In genomic region chrX:43397957-43398356, GRCm38 (mm10) we compare ENCODE assay signal across 28 mouse cellular contexts. TPM values are rescaled to one million over a fixed set of nuclear protein-coding genes. Genes with fewer than 3 reads are reported as not detected.
DNase-seq lines count a peak whose midpoint lies in the region; ATAC-seq lines count a peak whose summit lies in the region.
"Had no signal": no experiment of that assay in that cellular context is flagged by ENCODE, and none has a peak within 500 bp of the region (broad histone marks: within the 10 kb centered on the region; RNA-seq: fewer than 3 reads in every experiment).

No protein-coding gene starts in this region.

- no peaks in the 10 kb centered on the region for H3K36me3 ChIP-seq in liver, embryonic 12.5 days
- H3K36me3 ChIP-seq: embryonic facial prominence, embryonic 13.5 days; embryonic facial prominence, embryonic 15.5 days; forebrain, embryonic 10.5 days; forebrain, embryonic 12.5 days; G1E had no signal

- H3K9me3 ChIP-seq in liver, embryonic 12.5 days (replicated peaks): no peaks in the 10 kb centered on the region
- H3K9me3 ChIP-seq: embryonic facial prominence, embryonic 13.5 days; embryonic facial prominence, embryonic 15.5 days; forebrain, embryonic 10.5 days; forebrain, embryonic 12.5 days; G1E had no signal

- no peak overlapping the region for H3K27ac ChIP-seq in liver, embryonic 12.5 days
- H3K27ac ChIP-seq: embryonic facial prominence, embryonic 13.5 days; embryonic facial prominence, embryonic 15.5 days; forebrain, embryonic 10.5 days; forebrain, embryonic 12.5 days had no signal

- no peak overlapping the region for H3K4me3 ChIP-seq in liver, embryonic 12.5 days
- H3K4me3 ChIP-seq: embryonic facial prominence, embryonic 13.5 days; embryonic facial prominence, embryonic 15.5 days; erythroblast, embryonic 14.5 days; forebrain, embryonic 10.5 days; forebrain, embryonic 12.5 days had no signal

- H3K27me3 ChIP-seq in liver, embryonic 12.5 days (replicated peaks): no peaks in the 10 kb centered on the region
- H3K27me3 ChIP-seq: CH12.LX; embryonic facial prominence, embryonic 13.5 days; embryonic facial prominence, embryonic 15.5 days; forebrain, embryonic 12.5 days had no signal

- WGBS in liver, embryonic 12.5 days (ENCODE audit: insufficient replicate concordance): 56% methylated on average over 3 of the region's 3 CpGs

- no peak for DNase-seq in frontal cortex, postnatal 10 days (ENCODE audit: low spot score in 2 of 2)
- peak; percentile 2 for DNase-seq in right cerebral cortex, adult 18-20 months
- DNase-seq in right cerebral cortex, adult 2 months (ENCODE audit: low spot score in 2 of 2): no peak
- DNase-seq: adrenal gland, adult 8-10 months; adrenal gland, postnatal 14 days; adrenal gland, postnatal 36 days; B cell, adult 2 months; cerebellum, adult 11 months; cerebellum, adult 18-20 months; cerebellum, adult 8-10 months; cerebellum, adult 9-11 months; cerebellum, postnatal 14 days; cerebellum, postnatal 36 days; embryo, embryonic 11 days had no signal

- H3K9ac ChIP-seq in liver, embryonic 12.5 days: no peak overlapping the region
- H3K9ac ChIP-seq: embryonic facial prominence, embryonic 13.5 days; embryonic facial prominence, embryonic 15.5 days; forebrain, embryonic 12.5 days had no signal

- peak; percentile 83 for ATAC-seq in frontal cortex, adult (ENCODE audit: low TSS enrichment)
- no peak for ATAC-seq in liver, embryonic 12.5 days
- ATAC-seq: activated CD4-positive, CD25-positive, alpha-beta regulatory T cell, adult 4 months; CD4-positive, CD25-positive, alpha-beta regulatory T cell, adult 4 months; forebrain, embryonic 14.5 days; forebrain, embryonic 16.5 days; Patski had no signal

- H3K4me2 ChIP-seq in liver, embryonic 12.5 days: no peak overlapping the region
- H3K4me2 ChIP-seq: embryonic facial prominence, embryonic 13.5 days; embryonic facial prominence, embryonic 15.5 days; forebrain, embryonic 12.5 days had no signal

- H3K4me1 ChIP-seq in liver, embryonic 12.5 days: no peaks in the 10 kb centered on the region
- H3K4me1 ChIP-seq: embryonic facial prominence, embryonic 13.5 days; embryonic facial prominence, embryonic 15.5 days; forebrain, embryonic 10.5 days; forebrain, embryonic 12.5 days had no signal

RNA-seq across cellular contexts. Expression of gene Tenm1, which starts 31.0 kb away (rescaled TPM):
- 0.05 TPM in 1 of 2 replicates, not detected in the other for polyA plus RNA-seq in liver, embryonic 12.5 days (2016; fragmentation: Nextera tagmentation; extraction: Ambion mirVana)
- polyA plus RNA-seq: G1E, Patski had no signal
